Comparison of ENCODE assay signal across 9 mouse cellular contexts in the genomic region with DNA sequence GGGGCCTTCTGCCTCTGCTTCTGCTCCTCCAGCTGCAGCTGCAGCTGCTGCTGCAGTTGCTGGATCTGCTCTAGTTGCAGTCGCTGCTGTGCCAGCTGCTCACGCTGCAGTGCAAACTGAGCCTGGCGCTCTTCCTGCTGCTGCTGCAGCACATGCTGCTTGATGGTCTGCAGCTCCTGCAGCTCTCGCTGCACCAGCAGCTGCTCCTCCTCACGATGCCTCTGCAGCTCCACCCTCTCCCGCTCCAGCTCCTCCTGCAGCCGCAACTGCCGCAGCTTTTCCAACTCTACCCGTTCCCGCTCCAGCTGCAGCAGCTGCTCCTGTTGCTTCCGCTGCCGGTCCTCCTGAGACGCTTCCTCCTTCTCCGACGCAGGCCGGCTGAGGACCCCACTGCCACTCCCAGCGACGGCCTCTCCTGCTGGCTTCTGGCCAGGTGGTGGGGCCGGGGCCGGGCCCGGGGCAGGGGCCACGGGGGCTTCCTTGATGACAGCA. TPM values are rescaled to one million over a fixed set of nuclear protein-coding genes. Genes with fewer than 3 reads are reported as not detected.
DNase-seq lines count a peak whose midpoint lies in the region; TF ChIP-seq lines count a peak whose summit lies in the region.
"Had no signal": no experiment of that assay in that cellular context is flagged by ENCODE, and none has a peak within 500 bp of the region (broad histone marks: within the 10 kb centered on the region; RNA-seq: fewer than 3 reads in every experiment).

No protein-coding gene starts in this region.

- DNase-seq in gastrocnemius, postnatal 10 days: peak; percentile 32
- no peak for DNase-seq in gastrocnemius, postnatal 36 days
- DNase-seq in heart, postnatal 4 days: peak; percentile 24
- peak; percentile 20 for DNase-seq in lung, postnatal 10 days
- DNase-seq in thymus, postnatal 14 days: peak; percentile 34
- DNase-seq in left cerebral cortex, postnatal 36 days (ENCODE audit: low spot score in 2 of 2): no peak
- no peak for DNase-seq in adrenal gland, postnatal 36 days

- TF ChIP-seq POLR2A in bone marrow macrophage, adult 2 months (IDR thresholded peaks at IDR 0.05; ENCODE audit: borderline replicate concordance, low read depth, low read length): no peak

- peak overlapping the region; percentile 90 for H3K4me3 ChIP-seq in bone marrow macrophage, adult 2 months (ENCODE audit: insufficient read depth, low read length)

- peak overlapping the region; percentile 85 for H3K27ac ChIP-seq in bone marrow macrophage, adult 2 months (ENCODE audit: insufficient read depth, low read depth, low read length)

- intact Hi-C loops in gastrocnemius, postnatal 36 days (cut with DNase I): no loop called here
- intact Hi-C loops in left cerebral cortex, postnatal 36 days (cut with DNase I): no loop called here

- peaks cover 20% of the 10 kb centered on the region for H3K4me1 ChIP-seq in bone marrow macrophage, adult 2 months (ENCODE audit: control insufficient read depth, insufficient read depth, low read length)

- TF ChIP-seq CTCF in bone marrow macrophage, adult 2 months (IDR thresholded peaks at IDR 0.05; ENCODE audit: low read depth, low read length): no peak

RNA-seq across cellular contexts. Expression of a gene that starts 16.7 kb away (rescaled TPM):
- 10 to 100 TPM; 33.9 to 36.6 TPM for total RNA-seq in gastrocnemius, postnatal 10 days (2021)
- 10 to 100 TPM; 26.0 to 31.0 TPM for total RNA-seq in gastrocnemius, postnatal 36 days (2021)
- 52.2 and 52.7 TPM in 2 replicates for polyA plus RNA-seq in bone marrow macrophage, adult 2 months (2012; ENCODE audit: insufficient read depth, insufficient read length, missing spikeins)
- 10 to 100 TPM; 42.2 to 45.1 TPM for total RNA-seq in heart, postnatal 4 days (2021)
- total RNA-seq in left cerebral cortex, postnatal 36 days (2021): 10 to 100 TPM; 23.9 to 39.4 TPM
- 10 to 100 TPM; 72.7 to 88.0 TPM for total RNA-seq in adrenal gland, postnatal 36 days (2021)

RNA-seq across cellular contexts. Expression of a gene that starts 28.0 kb away (rescaled TPM):
- total RNA-seq in gastrocnemius, postnatal 10 days (2021): 100 to 1,000 TPM; 153 to 172 TPM
- total RNA-seq in gastrocnemius, postnatal 36 days (2021): 100 to 1,000 TPM; 141 to 153 TPM
- 23.5 and 24.9 TPM in 2 replicates for polyA plus RNA-seq in bone marrow macrophage, adult 2 months (2012; ENCODE audit: insufficient read depth, insufficient read length, missing spikeins)
- total RNA-seq in heart, postnatal 4 days (2021): 10 to 100 TPM; 62.6 to 63.4 TPM
- 100 to 1,000 TPM in 1 of 2 experiments, 10 to 100 TPM in 1; 77.6 to 107 TPM for total RNA-seq in left cerebral cortex, postnatal 36 days (2021)
- 10 to 100 TPM; 54.3 to 57.1 TPM for total RNA-seq in adrenal gland, postnatal 36 days (2021)

RNA-seq across cellular contexts. Expression of a gene that starts 30.9 kb away (rescaled TPM):
- total RNA-seq in gastrocnemius, postnatal 10 days (2021): under 1 TPM in 1 of 2 experiments, not detected in 1; 0.11 TPM
- not detected for total RNA-seq in gastrocnemius, postnatal 36 days (2021)
- not detected in 2 replicates for polyA plus RNA-seq in bone marrow macrophage, adult 2 months (2012; ENCODE audit: insufficient read depth, insufficient read length, missing spikeins)
- not detected for total RNA-seq in heart, postnatal 4 days (2021)
- total RNA-seq in left cerebral cortex, postnatal 36 days (2021): not detected
- total RNA-seq in adrenal gland, postnatal 36 days (2021): under 1 TPM; 0.17 to 0.49 TPM
- total RNA-seq: heart, postnatal 10 days had no signal

RNA-seq across cellular contexts. Expression of a gene that starts 58.2 kb away (rescaled TPM):
- total RNA-seq in gastrocnemius, postnatal 10 days (2021): 1 to 10 TPM; 2.6 to 3.6 TPM
- 1 to 10 TPM; 1.5 to 2.6 TPM for total RNA-seq in gastrocnemius, postnatal 36 days (2021)
- polyA plus RNA-seq in bone marrow macrophage, adult 2 months (2012; ENCODE audit: insufficient read depth, insufficient read length, missing spikeins): 0.79 and 1.0 TPM in 2 replicates
- total RNA-seq in heart, postnatal 4 days (2021): 1 to 10 TPM; 2.3 to 2.6 TPM
- 1 to 10 TPM; 1.7 to 1.8 TPM for total RNA-seq in left cerebral cortex, postnatal 36 days (2021)
- total RNA-seq in adrenal gland, postnatal 36 days (2021): 1 to 10 TPM; 4.5 to 4.7 TPM

Comparison
In these comparisons a context has a peak if more than half of its experiments do, and no peak if none do; other contexts are left out.
1. DNase-seq: peak in gastrocnemius, postnatal 10 days (single experiment), heart, postnatal 4 days (single experiment), lung, postnatal 10 days (single experiment) and thymus, postnatal 14 days (single experiment); none in gastrocnemius, postnatal 36 days (0 of 2), left cerebral cortex, postnatal 36 days (0 of 2) and adrenal gland, postnatal 36 days (0 of 2).